Mouse (Mus musculus) ES-Bruce4 (cell line): ENCODE data around the gene Ddr2.

ENCODE experiments used
- CTCF ChIP-seq: IDR thresholded peaks from one replicate; pipeline ENCODE4 v1.8.1; 2011; ENCODE audit warnings: low read depth, low read length
- EP300 ChIP-seq: IDR thresholded peaks from 2 replicates; pipeline ENCODE4 v1.6.1; 2011; ENCODE audit warnings: low read depth, low read length; ENCODE audit not compliant: insufficient read depth

DNA sequence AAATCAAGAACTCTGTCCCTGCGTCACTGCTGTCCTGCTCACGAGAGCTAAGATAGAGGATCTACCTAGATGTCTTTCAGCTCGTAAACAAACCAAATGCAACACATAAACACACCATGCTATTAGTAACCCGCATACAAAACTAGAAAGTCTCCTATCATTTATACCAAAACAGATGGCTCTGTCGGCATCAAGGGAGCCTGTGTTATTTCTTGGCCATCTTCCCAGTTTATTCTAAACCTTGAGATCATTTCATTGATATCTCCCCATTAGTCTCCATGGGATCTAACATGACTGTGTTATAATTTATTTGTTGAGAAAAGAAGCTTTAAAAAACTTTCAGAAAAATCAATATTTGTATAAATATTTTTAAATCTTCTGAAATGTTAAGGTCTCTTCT is 45.2 kb upstream of the Ddr2 start:
- no peak for TF ChIP-seq EP300
- no peak for TF ChIP-seq CTCF
